Mouse (Mus musculus): ENCODE measurements around the gene Pkm.

The Pkm gene

DNA sequence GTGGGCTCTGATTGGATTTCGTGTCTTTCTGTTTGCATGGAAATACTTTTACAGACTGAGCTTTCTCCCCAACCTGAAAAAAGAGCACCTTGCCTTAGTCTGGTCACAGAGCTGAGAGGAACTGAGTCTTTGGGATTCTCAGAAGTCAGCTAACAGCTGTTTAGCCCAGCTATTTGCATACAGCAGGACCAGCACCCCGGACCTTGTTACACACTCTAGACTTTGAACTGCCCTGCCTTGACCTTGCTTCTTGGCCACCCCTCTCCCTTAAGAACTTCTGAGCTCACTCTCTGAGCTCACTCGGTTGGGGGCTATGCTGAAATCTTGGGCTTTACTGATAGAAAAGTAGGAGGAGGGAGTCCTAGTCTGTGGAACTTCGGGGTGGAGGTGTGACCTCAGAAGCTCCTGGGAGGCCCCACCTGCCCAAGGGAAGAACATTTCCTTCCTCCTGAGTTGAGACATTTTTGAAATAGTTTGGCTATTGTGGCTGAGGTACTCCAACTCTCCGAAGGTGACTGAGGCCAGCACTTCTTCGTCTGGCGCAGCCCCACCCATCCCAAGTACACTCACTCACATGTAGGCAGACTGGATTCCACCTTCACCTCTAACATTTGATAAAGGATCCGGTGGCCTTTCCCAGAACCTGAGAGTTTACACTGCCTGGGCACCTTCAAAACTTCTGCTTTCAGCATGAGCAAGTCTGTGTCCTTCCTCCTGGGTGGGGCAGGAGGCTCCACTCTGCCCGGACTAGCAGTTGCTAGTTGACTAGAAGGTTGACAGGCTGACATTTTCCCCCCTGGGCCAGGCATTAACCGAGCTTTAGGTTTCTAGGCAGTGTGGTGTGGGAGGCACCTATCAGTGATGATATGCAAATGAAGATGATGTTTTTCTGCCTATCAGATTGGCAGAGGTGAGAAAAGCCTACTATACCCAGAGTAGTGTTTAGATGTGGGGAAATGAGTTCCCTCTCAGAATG is 51.0 kb downstream of the Pkm start:
- no peak for DNase-seq (ENCODE audit: inconsistent ontology term)

DNA sequence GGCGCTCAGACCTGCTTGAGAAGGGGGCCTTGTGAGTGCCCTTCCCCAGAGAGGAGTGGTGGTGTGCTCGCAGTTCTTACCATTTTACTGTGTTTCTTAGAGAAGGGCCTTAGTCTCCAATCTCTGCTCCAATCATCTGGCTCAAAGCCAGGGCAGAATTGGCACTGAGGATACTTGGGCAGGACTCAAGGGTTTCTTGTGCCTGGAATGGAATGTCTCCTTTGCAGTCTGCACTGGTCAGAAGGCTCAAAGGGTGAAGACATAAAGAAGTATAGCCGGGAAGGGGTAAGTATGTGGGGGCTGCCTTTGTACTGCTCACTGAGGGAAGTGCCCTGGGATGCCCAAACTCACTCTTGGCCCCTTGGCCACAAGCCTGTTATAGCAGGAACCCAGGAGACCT is 53.1 kb downstream of the Pkm start:
- no peak for DNase-seq (ENCODE audit: inconsistent ontology term)

DNA sequence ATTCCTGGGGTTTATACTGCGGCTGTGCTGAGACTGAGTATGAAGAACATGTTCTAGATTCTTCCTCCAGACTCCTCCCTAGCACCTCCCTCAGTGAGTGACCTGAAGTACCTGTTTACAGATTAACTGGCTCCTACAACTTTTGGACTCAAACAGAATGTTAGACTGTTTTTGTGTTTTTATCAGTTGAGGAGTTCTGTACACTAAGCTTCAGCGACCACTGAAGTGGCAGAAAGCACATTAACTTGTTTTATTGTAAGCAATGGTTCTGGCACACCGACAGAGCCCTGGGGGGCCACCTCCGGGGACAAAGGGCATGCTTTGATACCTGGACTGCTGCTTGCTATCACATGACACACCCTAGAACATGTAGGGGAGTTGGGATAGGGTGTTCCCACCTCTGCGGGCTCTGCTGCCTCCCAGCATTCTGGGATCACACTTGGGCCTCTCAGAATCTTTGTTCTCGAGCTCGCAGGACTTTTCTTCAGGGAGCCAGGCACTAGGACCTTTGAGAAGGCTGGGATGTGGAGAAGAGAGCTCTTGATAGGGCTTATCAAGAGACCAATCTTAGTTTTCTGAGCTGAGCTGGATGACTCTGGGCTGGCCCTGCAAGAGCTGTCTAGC is 60.2 kb downstream of the Pkm start:
- no peak for DNase-seq (ENCODE audit: inconsistent ontology term)

DNA sequence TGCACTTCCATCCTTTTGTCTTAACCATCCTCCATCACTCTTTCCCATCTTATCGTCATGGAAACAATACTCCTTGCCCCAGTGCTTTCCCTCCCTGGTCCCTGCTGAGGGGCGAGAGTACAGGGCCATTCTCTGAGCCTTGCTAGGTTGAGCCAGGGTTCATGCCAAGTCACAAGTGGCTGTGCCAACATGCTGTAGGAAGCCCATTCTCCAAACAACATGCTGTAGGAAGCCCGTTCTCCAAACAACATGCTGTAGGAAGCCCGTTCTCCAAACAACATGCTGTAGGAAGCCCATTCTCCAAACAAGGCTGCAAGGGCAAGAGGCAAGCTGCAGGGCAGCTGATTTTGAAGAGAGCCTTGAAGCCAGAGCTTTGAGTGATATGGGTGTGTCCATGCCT is 62.1 kb downstream of the Pkm start:
- no peak for DNase-seq (ENCODE audit: inconsistent ontology term)

DNA sequence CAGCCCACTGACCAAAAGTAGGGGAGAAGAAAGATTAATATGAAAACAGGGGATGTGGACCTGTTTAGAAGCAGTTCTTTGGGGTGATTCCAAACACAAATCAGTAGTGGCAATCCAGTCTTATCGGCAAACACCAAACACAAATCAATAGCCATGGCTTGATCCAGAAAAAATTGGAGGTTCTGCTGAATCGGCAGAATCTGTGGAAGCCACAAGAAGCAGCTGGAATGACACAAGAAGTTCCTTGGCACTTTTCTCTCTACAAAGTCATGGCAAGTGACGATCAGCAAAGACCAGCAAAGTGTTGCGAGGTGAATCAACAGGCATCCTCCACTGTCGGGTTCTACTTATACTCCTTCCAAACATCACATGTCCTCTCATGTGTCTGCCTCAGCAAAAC is 65.0 kb downstream of the Pkm start:
- no peak for DNase-seq (ENCODE audit: inconsistent ontology term)

DNA sequence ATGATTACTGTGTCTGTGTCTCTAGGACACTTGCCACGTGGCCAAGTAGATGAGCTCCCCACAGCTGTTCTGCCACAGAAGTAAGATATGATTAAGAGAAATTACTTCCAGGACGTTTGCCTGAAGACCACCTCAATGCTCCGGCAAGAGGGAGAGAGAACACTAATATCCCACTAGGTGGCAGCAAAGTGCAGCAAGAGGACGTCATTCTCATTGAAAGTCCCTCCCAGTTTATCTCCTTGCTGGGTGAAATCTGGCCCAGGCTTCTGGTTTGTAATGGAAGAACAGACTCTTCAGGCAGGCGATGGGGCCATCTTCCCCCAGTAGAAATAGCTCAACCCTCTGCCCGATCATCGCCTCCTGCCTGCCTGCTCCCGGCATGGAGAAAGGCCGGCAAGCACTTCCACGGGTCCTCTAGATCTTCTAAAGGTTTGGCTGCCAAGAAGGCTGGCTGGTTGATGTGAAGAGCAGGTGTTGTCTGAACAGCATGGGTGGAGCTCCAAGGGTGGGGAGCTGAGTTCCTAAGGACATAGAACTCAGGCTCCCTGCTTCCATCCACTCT is 67.0 kb downstream of the Pkm start:
- peak; percentile 74 for DNase-seq (ENCODE audit: inconsistent ontology term)

DNA sequence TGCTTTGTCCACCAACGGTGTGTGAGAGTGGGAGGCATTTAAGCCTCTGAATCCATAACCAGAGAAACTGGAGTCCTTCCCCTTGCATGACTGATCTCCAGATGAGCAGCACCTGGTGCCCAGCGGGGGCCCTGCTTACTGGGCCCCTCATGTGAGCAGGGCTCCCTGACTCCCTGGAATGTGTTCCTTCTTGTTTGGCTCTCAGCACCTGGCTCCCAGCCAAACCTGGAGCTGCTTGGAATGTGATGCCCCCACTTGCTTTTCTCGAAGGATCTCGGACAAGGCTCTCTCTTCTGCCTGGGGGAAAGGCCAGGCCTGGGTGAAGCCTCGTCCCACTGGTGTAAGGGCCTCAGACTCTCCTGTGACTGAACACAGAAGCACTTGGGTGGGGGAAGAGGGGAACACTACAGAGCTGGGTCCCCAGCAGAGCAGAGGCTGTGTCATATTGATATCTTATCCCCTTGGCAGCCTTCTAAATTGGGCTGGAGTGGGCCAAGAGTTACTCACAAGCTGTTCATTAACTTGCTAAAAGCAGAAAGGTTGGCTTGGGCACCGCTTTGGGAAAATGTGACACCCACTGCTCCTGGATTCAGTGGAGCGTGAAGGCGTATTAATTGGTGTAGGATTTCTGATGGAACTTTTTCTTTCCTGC is 67.7 kb downstream of the Pkm start:
- DNase-seq (ENCODE audit: inconsistent ontology term), result peak; percentile 76

DNA sequence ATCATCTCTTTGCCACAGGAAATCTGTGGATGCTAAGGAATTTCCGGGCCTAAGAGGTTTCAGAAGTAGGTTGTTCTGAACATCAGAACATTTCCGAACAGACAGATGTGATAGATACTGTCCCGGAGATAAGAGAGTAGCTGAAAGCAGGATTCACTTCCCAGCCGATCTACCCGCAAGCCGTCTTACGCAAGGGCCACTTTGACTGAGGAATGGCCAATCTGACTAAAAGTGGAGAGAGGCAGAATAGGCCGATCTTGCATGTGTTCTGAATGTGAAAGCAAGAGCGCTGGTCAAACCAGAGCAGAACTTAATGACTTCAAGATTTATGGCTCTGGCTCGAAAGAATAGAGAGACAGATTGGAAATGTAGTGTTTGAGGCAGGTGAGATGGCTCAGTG is 69.3 kb downstream of the Pkm start:
- DNase-seq (ENCODE audit: inconsistent ontology term), result no peak

DNA sequence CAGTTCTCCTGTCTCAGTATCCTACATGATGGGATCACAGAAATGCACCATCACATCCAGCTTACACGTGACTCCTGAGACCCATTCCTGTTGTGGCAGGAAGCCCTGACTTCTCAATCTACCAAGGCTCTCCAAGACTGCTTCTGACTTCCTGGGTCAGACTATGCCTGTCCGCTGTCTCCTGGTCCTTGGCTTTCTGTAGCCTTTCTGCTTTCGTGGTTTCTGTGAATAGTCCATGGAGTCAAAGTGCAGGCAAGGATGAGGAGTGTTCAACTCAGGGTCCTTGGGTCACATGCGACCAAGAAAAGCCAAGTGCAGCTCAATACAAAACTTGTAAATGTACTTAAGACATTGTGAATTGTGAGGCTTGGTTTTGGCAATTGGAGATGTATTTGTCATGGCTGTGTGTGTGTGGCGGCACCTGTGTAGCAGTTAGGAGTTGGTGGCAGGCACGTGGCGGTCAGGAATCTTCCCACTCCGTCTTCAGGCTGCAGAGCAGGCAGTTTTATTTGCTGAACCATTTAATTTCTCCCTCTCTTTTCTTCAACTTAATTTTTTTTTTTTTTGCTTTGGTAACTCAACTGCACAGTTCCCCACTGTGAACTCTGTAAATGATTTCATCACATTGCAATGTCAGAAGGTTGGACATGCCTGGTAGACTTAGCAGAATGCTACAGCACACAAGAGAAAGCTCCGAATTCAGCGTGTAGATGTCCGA is 71.6 kb downstream of the Pkm start:
- no peak for DNase-seq (ENCODE audit: inconsistent ontology term)
